Mouse (Mus musculus) mouse embryonic stem cell (cell line): ENCODE results near the gene Rnpep.
"Not testable (repeated sequence)": the region's sequence is repeated elsewhere in the genome, so short reads cannot be mapped to it uniquely, and the experiment has no call there.

Experiments
- in situ Hi-C, 2 experiments: fragments of 300-500 bp; cut with MboI; formaldehyde crosslinking; loops; 1 replicate in 1 of 2; 3 replicates in 1 of 2; pipeline ENCODE4 v1.14.3; 2019 to 2020; ENCODE audit warnings: low sequenced_read_pairs in 2 of 2, low pct_unique_long_range_greater_than_20kb in 1 of 2, mixed read lengths in 1 of 2; ENCODE audit not compliant: unreplicated experiment in 1 of 2

Rnpep gene

DNA sequence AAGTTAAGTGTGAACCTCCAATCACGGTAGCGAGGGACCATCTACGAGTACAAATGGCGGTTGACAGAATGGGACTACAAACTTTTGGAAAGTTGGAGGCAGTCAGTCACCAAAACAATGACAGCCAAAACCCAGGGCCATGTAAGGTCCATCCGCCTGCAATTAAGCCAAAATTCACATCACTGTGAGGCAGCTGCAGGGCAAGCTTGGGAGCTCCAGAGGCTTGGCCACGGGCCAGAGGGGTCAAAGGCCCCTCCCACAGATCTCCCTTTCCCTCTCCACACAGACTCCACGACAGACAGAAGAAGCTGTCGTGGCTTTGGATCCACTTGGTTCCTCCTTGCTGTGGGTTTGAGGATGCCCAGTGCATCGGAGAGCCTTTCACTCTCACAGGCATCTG is 20.6 kb downstream of the Rnpep start:
- in situ Hi-C loops, result loop anchor here in 1 of 2 experiments (5.0 kb wide), 1 partner anchor 104 kb away; no protein-coding TSS in a partner anchor

DNA sequence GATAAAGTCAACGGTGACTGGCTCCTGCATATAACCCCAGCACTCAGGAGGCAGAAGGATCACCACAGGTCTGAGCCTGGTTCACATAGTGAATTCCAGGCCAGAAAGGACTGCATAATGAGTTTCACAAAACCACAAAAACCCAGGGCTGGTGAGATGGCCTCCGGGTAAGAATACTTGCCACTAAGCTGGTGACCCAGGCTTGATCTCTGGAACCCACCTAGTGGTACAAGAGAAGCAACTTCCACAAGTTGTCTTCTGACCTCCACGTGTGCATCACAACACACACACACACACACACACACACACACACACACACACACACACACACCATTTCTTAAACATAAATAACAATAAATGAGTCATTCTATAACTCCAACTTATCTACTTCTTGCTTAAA is 21.6 kb downstream of the Rnpep start:
- in situ Hi-C loops, result loop anchor here in 1 of 2 experiments (5.0 kb wide), 1 partner anchor 105 kb away; no protein-coding TSS in a partner anchor

- in situ Hi-C loops, result loop anchor here in 1 of 2 experiments (5.0 kb wide), 1 partner anchor 106 kb away; no protein-coding TSS in a partner anchor
Measured at GRCm38 (mm10) chr1:135260931-135261330, 23.0 kb downstream of the Rnpep start.

DNA sequence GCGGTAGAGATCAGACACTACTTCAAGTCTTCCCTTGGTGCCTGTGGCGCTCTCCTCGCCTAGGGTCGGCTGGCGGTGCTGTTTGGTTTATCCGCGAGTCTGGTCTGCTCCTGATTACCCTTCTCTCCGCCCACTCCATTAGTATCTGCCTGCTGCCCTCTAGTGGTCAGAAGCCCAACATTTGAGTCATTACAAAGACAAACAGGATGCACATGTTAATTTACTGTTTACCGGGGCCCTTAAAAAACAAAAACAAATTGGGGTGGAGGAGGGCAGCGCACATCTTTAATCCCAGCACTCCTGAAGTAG is 24.8 kb downstream of the Rnpep start:
- in situ Hi-C loops, result no loop called here

GRCm38 (mm10) chr1:135258380-135259127 is 25.3 kb downstream of the Rnpep start, which contains the start of gene Elf3:
TSS of gene Elf3 (minus strand) at chr1:135258568.
- in situ Hi-C loops, result no loop called here

- in situ Hi-C loops, result no loop called here
Measured at GRCm38 (mm10) chr1:135256299-135256698, 27.6 kb downstream of the Rnpep start.

DNA sequence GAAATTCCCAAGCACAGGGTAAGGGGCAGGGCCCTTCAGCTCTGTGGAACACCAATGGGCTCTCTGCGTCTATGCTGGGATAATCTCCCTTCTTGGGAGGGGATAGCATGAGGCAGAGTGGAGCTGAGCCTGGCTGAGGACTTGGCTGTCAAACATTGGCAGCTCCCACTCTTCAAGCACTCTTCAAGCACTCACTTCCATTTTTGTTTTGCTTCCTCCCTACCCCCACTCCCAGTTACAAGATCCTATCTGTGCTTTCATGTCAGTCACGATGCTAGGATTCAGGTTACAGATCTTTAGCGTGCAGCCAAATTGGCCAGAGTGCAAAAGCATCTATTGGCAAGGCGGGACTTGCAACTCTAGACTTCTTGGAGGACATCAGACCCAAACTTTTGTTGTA is 31.0 kb downstream of the Rnpep start:
- in situ Hi-C loops, result loop anchor here (5.0 kb wide), 1 partner anchor 71 kb away; no protein-coding TSS in a partner anchor

DNA sequence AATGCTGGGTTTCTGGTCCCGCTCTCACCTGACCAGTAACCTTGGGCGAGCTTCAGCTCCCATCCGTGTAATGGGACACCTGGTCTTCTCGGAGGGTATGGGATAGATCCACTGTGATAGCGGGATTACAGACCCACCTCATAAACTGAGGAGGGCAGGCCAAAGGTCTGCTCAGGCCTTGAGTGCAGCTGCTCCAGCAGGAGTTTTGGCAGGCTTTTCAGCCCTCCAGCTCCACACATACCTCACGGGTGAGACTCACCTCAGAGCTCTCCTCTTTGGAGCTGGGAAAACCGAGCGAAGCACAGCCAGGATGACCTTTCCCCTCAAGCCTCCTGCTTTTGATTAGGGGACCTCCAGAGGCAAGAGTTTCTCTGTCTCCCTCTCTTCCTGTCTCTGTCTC is 32.5 kb downstream of the Rnpep start:
- in situ Hi-C loops, result loop anchor here (5.0 kb wide), 1 partner anchor 69 kb away; no protein-coding TSS in a partner anchor

- in situ Hi-C loops, result loop anchor here (5.0 kb wide), 1 partner anchor 68 kb away; no protein-coding TSS in a partner anchor
Measured at GRCm38 (mm10) chr1:135250706-135251105, 33.2 kb downstream of the Rnpep start.

DNA sequence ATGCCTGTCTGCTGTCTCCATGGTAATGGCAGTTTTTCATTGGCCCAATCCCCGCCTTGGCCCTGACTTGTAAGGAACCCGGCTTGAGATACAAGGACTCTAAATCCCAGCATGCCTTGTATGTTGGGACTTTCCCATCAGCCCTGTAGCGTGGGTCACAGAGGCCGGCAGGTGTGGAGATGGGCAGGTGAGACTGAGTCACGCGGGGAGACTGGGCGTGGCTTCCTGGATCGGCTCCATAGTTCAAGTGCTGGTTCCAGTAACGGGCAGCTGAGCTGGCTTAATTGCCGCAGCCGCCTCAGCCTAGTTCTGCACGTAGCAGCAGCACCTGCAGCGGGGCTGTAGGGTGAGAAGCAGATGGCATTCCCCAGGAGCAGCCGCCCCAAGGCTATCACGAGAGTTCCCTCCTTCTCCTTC is 35.4 kb downstream of the Rnpep start:
- in situ Hi-C loops, result no loop called here

- in situ Hi-C loops, result no loop called here
Measured at GRCm38 (mm10) chr1:135244014-135244413, 39.9 kb downstream of the Rnpep start.

GRCm38 (mm10) chr1:135240206-135240605 is 43.7 kb downstream of the Rnpep start:
- in situ Hi-C loops, result not testable (repeated sequence)

DNA sequence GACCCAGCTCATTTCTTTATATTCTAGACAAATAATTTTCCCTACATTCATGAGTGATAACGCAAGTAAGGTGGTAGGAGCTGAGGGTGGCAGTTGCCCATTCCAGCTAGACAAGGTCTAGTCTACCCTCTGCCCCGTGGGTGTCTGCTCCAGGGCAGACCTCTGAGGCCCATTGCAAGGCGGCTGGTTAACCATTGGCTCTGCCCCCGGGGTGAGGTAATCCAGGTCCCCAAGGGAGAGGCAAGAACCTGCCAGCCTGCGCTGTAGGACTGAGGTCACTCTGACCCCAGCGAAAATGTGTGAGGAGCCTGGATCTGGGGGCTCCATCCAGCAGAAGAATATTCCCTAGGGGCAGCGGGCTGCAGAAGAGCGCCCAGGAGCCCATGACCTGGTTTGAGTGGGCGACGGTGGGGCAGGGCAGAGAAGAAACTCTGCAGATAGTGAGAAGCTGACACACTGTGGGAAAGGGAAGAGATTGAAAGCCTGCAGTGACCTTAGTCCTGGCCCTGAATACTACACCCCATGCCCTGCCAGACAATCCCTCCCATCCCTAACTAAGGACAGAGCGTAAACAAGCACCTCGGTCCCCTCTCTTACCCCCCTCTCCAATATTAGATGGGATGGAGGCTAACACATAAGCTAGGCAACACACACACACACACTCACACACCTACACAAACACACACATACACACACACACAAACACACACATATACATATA is 46.6 kb downstream of the Rnpep start:
- in situ Hi-C loops, result no loop called here

GRCm38 (mm10) chr1:135234771-135235170 is 49.1 kb downstream of the Rnpep start:
- in situ Hi-C loops, result no loop called here

GRCm38 (mm10) chr1:135233961-135234360 is 49.9 kb downstream of the Rnpep start:
- in situ Hi-C loops, result no loop called here

DNA sequence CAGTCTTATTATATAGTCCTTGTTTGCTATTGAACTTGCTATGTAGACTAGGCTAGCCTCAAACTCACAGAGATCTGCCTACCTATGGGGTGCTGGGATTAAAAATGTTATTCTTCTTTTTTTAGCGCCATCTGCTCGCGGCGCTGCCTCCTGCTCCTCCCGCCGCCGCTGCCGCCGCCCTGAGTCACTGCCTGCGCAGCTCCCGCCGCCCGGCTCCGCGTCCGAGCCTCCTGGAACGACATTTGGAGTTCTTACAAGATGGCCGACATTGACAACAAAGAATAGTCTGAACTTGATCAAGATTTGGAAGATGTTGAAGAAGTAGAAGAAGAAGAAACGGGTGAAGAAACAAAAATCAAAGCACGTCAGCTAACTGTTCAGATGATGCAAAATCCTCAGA is 52.0 kb downstream of the Rnpep start:
- in situ Hi-C loops, result not testable (repeated sequence)

DNA sequence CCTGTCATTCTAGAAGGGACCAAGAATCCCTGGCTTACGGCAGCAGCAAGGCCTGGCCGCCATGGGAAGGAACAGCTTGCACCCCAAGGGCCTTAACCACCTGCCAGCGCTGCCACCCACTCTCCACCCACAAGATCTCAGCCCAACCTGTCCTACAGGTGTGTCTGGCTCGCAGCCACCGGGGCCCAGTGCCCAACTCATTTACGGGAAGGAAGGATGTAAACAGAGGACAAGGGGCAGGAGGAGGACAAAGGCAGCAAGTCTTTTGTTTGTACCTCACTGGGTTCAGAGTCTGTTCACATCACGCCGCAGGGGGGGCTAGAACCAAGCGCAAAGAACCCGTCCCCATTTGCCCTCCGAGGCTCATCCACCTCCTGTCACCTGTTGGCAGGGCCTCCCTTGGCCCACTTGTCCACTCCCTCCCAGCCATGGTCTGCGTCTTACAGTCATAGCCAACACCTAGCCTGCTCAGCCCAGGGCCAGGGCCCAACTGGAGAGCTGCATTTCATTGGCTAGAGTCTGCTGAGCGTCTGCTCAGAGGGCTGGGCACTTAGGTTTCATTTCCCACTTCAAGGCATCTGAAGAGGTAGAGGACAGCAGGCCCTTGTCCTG is 56.4 kb downstream of the Rnpep start:
- in situ Hi-C loops, result no loop called here

DNA sequence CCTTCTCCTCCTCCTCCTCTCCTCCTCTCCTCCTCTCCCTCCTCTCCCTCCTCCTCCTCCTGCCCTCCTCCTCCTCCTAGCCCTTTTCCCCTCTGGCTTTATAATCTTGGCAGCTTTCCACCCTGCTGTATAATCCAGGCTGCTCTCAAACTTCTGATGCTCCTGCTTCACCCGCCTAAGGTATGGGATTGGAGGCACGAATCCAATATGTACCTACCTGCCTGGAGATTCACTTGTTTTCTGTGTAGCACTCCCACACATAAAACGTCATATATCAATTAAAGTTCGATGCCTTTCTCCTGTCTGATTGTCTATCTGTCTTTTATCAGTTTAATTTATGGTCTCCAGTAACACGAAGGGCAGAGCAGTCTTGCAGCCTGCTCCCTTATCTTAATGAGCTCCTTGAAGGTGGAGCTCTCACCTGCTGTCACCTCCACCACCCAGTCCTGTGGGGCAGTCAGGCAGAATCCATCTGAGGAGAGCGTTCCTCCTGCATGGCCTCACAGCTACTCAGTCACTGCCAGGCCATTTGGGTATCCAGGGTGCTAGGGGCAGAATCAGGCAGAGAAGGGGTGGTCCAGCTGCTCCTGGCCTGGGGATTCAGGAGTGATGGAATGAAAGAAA is 58.8 kb downstream of the Rnpep start:
- in situ Hi-C loops, result no loop called here

DNA sequence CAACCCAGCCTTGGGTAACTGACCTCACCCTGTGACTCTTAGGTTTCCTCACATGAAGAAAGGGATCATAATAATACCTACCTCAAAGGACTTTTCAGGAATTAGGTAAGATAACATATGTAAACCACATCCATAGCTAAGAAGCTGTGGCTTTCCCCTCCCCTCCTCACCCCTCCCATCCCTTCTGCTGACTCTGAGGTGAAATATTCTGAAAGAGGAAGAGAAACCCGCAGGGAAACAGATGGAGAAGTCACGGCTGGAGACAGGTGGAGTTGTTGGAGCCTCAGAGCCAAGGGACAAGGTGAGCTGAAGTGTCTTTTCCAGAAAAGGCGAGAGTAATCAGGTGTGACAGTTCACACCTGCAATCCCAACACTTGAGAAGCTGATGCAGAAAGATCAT is 59.7 kb downstream of the Rnpep start:
- in situ Hi-C loops, result no loop called here
